Mouse (Mus musculus): ENCODE data around the gene Suclg2.

DNA sequence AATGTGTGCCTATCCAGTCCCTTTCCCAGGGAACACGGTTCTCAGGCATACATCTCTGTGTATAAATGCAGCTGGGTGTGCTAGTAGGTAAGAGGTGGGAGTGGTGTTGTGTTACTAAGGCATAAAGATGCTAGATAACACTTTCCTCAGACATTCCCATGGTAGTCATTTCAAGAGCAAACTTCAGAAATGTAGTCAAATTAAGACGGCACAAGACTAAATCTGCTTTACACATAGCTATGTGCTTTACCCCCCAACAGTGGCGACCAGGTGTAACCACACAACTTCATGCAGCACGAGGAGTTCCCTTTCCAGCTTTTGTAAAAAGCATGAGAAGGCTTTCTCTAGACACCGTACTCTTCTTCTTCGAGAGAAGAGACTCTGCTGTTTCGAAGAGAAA lies 89.5 kb downstream of the Suclg2 start:
- TF ChIP-seq CTCF (conservative IDR thresholded peaks at IDR 0.05; ENCODE audit: insufficient read depth, insufficient read length, low read depth, low read length) (no peak), POLR2A (IDR thresholded peaks at IDR 0.05; ENCODE audit: low read depth, low read length) (no peak)

Measured in kidney, adult 2 months (tissue).